Mouse (Mus musculus): ENCODE measurements around the gene Ypel2.
A peak's percentile ranks its signal among the peaks of the same experiment; 100 is the strongest.

Gene Ypel2

DNA sequence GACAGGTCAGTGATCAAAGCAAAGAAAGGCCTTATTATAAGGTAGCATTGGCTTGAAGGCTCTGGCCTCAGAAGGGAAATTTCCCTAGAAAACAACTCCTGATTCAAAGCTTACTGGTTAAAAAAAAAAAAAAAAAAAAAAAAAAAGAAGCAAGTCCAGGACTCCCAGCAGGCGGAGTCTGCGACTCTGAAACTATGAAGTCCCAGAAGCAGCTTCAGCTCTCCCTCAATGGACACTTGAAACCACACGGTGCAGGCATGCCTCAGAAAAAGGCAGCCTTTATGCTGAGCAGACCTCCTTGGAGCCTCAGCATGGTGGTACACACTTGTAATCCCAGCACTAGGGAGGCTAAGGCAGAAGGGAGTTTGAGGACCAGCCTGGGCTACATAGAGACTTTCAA is 97.9 kb downstream of the Ypel2 start:
- no peak for DNase-seq (ENCODE audit: low spot score)

DNA sequence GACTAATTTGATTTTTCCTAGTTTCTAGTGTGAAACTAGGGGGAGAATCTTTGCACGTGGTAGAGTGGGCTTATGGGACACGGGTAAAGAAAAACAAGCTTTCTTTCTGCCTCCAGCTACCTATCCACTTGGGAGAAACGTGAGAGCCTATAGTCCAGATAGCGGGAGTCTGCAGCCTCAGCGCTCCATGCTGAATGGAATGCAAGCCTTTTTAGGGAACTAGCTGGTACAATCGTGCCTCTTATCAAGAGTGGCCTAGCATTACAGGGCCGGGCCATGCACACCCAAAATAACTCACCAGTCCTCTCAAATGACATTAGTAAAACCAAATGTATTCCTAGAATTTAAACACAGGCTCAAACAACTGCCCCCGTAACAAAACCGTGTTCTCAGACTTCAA is 98.4 kb downstream of the Ypel2 start:
- no peak for DNase-seq (ENCODE audit: low spot score)

DNA sequence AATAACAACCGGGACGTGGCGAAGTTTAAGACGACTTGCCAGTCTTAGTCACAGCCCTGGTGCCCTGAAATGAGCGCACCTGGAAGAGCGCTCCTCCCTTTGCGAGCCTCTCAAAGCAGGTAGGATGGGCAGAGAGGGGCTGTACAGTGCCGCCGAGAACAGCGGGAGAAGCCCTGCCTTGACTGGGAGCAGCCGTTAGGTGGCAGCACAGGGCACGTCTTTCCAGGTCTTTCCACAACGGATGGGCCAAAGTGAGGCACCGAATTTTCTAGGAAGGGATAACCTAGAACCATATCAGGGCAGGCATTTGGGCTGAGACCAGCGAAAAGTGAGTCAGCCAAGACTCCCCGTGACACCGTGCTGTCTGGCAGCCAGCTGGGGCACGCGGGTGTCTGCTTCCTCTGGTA is 99.3 kb downstream of the Ypel2 start:
- DNase-seq (ENCODE audit: low spot score) = peak; percentile 65

DNA sequence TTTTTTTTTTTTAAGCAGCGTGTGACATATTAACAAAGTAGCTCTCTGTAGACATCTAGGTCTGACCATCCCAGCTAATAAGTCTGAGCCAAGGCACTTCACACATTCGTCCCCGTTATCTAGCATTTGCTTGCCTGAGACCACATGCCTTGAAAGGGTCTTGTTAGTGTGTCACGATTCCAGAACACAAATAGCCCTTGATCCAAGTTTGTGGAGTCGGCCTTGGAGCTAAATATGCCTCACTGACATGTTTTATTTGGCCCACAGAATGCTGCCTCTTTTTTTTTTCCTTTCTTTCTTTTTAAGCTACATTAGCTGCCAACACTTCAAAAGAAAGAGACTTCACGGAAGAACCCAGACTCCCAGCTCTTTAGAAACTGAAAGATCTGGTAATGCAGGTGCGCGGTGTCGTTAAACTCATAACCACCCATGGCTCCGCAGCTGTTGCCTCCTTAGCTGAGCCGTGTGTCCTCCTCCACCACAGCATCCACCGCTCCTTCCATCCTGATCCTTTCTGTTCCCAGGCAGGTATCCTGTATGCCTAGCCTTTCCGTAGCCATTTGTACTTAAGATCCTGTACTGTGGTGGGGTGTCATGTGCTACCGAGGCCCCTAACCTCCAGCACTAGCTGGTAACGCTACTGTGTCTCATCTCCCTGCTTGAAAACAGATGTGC is 100.4 kb downstream of the Ypel2 start:
- no peak for DNase-seq (ENCODE audit: low spot score)

All from layer of hippocampus, adult 9-10 months (tissue).